Mouse (Mus musculus): Measurements from ENCODE around the gene Btrc. TPM values are rescaled to one million over a fixed set of nuclear protein-coding genes. Genes with fewer than 3 reads are reported as not detected.

Btrc gene
- 59.1 and 83.6 TPM in 2 replicates for total RNA-seq (2014; fragmentation: Nextera tagmentation)
- total RNA-seq (2017), result 26.9 and 27.1 TPM in 2 replicates
- polyA plus RNA-seq (2012), result 7.7 and 11.4 TPM in 2 replicates

DNA sequence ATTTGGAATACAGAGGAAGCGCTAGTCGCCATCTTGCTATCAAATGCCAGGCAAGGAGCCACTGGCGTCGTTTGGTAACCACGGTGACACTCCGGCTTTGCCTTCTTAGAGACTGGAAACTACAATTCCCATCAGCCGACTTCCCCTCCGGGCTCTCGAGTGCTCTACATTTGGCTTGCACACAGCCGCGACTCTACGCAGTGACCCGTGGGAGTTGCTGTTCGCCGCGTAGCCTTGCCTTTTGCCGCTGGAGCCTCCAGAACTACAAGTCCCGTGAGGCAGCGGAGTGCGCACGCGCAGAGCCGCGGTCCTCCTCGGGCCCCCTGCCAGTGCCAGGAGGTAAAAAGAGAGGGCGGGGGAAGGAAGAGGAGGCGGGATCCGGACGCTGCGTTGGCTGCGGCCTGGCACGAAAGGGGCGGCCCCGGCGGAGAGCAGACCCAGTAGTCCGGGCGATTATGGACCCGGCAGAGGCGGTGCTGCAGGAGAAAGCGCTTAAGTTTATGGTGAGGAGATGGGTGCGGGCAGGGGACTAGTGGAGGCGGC lies at the start of gene Btrc:
Btrc (plus strand) TSS at position 351 of the 543 bp plus-strand sequence.
- Histone ChIP-seq H3K9me3 (replicated peaks) (no peaks in the 10 kb centered on the region), H3K36me3 (replicated peaks) (peaks cover 20% of the 10 kb centered on the region), H3K4me3 (ENCODE audit: low read depth, low read length) (peak within 1 kb of the TSS; percentile 91), H3K4me1 (ENCODE audit: insufficient read depth, low read depth, low read length) (peaks cover 25% of the 10 kb centered on the region), H3K27me3 (ENCODE audit: insufficient read depth, low read length) (no peaks in the 10 kb centered on the region)
- DNase-seq (ENCODE audit: low spot score) (peak; percentile 84), ATAC-seq (ENCODE audit: extremely low read depth, insufficient number of reproducible peaks, low FRiP score, poor library complexity, severe bottlenecking) (peak; percentile 95)
- TF ChIP-seq GATA2 (IDR thresholded peaks at IDR 0.05; ENCODE audit: borderline replicate concordance, low read depth, low read length), result no peak
- no peak for TF ChIP-seq POLR2AphosphoS5 (IDR thresholded peaks at IDR 0.05; ENCODE audit: insufficient replicate concordance, low read depth, low read length)
- no peak for TF ChIP-seq GATA1 (IDR thresholded peaks at IDR 0.05; ENCODE audit: borderline replicate concordance, low read length)
- no peak for TF ChIP-seq TAL1 (conservative IDR thresholded peaks at IDR 0.05; ENCODE audit: low read depth, low read length)
- no peak for TF ChIP-seq CTCF (IDR thresholded peaks at IDR 0.05; ENCODE audit: low read depth, low read length)

DNA sequence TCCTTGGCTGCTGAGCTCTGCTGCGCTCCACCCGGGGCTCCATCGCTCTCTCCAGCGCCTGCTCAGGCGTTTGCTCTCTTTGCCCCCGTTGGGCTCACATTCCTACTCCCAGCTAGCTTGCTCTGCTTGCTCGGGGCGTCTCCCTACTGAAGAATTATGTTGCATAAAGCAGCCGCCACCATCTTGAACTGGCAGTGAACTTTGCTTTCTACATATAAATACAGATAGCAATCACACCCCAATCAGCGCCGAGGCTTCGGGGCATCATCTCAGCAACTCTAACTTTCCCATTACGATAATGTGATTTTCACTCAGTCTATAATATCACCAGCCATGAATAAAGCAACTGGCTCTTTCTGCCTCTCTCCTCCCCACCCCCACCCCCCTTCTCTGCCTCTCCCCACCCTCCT lies 46.1 kb upstream of the Btrc start:
- H3K36me3 ChIP-seq (replicated peaks), result no peaks in the 10 kb centered on the region
- ATAC-seq (ENCODE audit: extremely low read depth, insufficient number of reproducible peaks, low FRiP score, poor library complexity, severe bottlenecking), result no peak

DNA sequence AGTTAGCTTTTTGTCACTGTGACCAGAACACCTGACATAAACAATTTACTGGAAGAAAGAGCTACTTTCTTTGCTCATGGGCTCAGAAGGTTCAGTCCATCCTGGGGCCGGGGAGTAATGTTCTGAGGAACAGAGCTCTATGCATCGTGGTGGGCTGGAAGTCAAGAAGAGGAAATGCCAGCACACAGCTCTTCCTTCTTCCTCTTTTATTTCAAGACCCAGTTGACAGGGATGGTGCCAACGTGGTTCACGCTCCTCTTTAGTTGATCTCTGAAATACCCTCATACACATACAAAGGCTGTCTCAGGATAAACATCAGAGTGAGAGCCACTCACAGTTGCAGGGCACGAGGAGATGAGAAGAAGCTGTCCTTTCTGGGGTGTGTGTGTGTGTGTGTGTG lies 42.5 kb upstream of the Btrc start:
- no peaks in the 10 kb centered on the region for H3K4me1 ChIP-seq (ENCODE audit: insufficient read depth, low read depth, low read length)
- no peak for ATAC-seq (ENCODE audit: extremely low read depth, insufficient number of reproducible peaks, low FRiP score, poor library complexity, severe bottlenecking)
- TF ChIP-seq GATA1 (IDR thresholded peaks at IDR 0.05; ENCODE audit: borderline replicate concordance, low read length) (no peak), GATA2 (IDR thresholded peaks at IDR 0.05; ENCODE audit: borderline replicate concordance, low read depth, low read length) (no peak), POLR2AphosphoS5 (IDR thresholded peaks at IDR 0.05; ENCODE audit: insufficient replicate concordance, low read depth, low read length) (no peak), TAL1 (conservative IDR thresholded peaks at IDR 0.05; ENCODE audit: low read depth, low read length) (no peak), CTCF (IDR thresholded peaks at IDR 0.05; ENCODE audit: low read depth, low read length) (no peak)
- H3K36me3 ChIP-seq (replicated peaks), result no peaks in the 10 kb centered on the region
- peaks cover 21% of the 10 kb centered on the region for H3K27me3 ChIP-seq (ENCODE audit: insufficient read depth, low read length)
- DNase-seq (ENCODE audit: low spot score), result no peak
- no peak overlapping the region for H3K4me3 ChIP-seq (ENCODE audit: low read depth, low read length)
- no peaks in the 10 kb centered on the region for H3K9me3 ChIP-seq (replicated peaks)

More for the DNA sequence above, 46.1 kb upstream of the Btrc start:
- peaks cover 29% of the 10 kb centered on the region for H3K27me3 ChIP-seq (ENCODE audit: insufficient read depth, low read length)
- H3K9me3 ChIP-seq (replicated peaks), result no peaks in the 10 kb centered on the region
- TF ChIP-seq CTCF (IDR thresholded peaks at IDR 0.05; ENCODE audit: low read depth, low read length) (no peak), TAL1 (conservative IDR thresholded peaks at IDR 0.05; ENCODE audit: low read depth, low read length) (no peak), POLR2AphosphoS5 (IDR thresholded peaks at IDR 0.05; ENCODE audit: insufficient replicate concordance, low read depth, low read length) (no peak), GATA2 (IDR thresholded peaks at IDR 0.05; ENCODE audit: borderline replicate concordance, low read depth, low read length) (no peak), GATA1 (IDR thresholded peaks at IDR 0.05; ENCODE audit: borderline replicate concordance, low read length) (no peak)
- no peaks in the 10 kb centered on the region for H3K4me1 ChIP-seq (ENCODE audit: insufficient read depth, low read depth, low read length)
- no peak for DNase-seq (ENCODE audit: low spot score)
- no peak overlapping the region for H3K4me3 ChIP-seq (ENCODE audit: low read depth, low read length)

DNA sequence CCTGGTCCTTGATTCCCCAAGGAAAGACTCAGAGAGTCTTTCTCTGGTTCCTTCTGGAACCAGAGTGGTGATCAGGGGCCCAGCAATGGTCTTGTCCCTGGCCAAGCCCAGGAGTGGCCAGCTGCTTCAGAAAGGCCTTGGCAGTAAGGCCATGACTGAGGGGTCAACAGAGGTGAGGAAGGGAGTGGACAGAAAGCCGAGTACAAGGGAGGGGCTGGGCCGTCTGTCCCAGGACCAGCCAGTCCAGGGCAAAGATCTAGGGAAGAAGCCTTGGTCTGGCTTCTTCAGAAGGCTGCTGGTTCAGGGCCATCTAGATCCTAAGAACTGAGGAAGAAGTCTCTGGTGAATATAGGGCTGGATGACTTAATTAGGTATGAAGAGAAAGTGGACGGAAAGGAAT lies 34.5 kb upstream of the Btrc start:
- Histone ChIP-seq H3K4me3 (ENCODE audit: low read depth, low read length) (no peak overlapping the region), H3K4me1 (ENCODE audit: insufficient read depth, low read depth, low read length) (no peaks in the 10 kb centered on the region), H3K36me3 (replicated peaks) (no peaks in the 10 kb centered on the region), H3K9me3 (replicated peaks) (no peaks in the 10 kb centered on the region), H3K27me3 (ENCODE audit: insufficient read depth, low read length) (peaks cover 20% of the 10 kb centered on the region)
- no peak for ATAC-seq (ENCODE audit: extremely low read depth, insufficient number of reproducible peaks, low FRiP score, poor library complexity, severe bottlenecking)
- no peak for DNase-seq (ENCODE audit: low spot score)
- TF ChIP-seq TAL1 (conservative IDR thresholded peaks at IDR 0.05; ENCODE audit: low read depth, low read length) (no peak), POLR2AphosphoS5 (IDR thresholded peaks at IDR 0.05; ENCODE audit: insufficient replicate concordance, low read depth, low read length) (no peak), GATA2 (IDR thresholded peaks at IDR 0.05; ENCODE audit: borderline replicate concordance, low read depth, low read length) (no peak), CTCF (IDR thresholded peaks at IDR 0.05; ENCODE audit: low read depth, low read length) (no peak), GATA1 (IDR thresholded peaks at IDR 0.05; ENCODE audit: borderline replicate concordance, low read length) (no peak)

DNA sequence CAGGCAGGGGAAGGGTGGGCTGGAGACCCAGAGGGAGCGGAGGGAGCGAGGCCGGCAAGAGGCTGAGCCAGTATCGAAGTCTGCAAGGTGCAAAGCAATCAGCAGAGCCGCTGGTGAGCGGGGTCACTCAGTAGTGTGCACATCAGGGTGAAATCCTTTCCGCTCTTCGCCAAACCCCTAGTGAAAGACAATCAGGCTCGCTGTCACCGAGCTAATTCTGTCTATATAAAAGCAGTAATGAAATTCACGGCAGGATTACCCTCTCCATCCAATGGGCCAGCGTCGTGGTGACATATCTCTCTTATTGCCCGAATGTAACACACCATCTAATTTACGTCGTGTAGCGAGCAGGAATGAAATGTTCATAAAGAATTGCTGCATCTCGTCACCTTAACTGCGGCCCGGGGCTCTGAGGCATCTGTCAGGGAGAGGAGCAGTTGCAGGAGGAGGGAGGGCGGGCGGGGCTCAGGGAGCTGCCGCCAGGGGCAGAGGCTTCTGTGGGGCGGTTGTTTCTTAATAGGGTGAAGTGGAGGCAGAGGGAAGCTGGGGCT lies 33.7 kb upstream of the Btrc start:
- H3K4me3 ChIP-seq (ENCODE audit: low read depth, low read length), result no peak overlapping the region
- H3K9me3 ChIP-seq (replicated peaks), result no peaks in the 10 kb centered on the region
- no peaks in the 10 kb centered on the region for H3K4me1 ChIP-seq (ENCODE audit: insufficient read depth, low read depth, low read length)
- TF ChIP-seq GATA1 (IDR thresholded peaks at IDR 0.05; ENCODE audit: borderline replicate concordance, low read length) (no peak), CTCF (IDR thresholded peaks at IDR 0.05; ENCODE audit: low read depth, low read length) (no peak), GATA2 (IDR thresholded peaks at IDR 0.05; ENCODE audit: borderline replicate concordance, low read depth, low read length) (no peak), TAL1 (conservative IDR thresholded peaks at IDR 0.05; ENCODE audit: low read depth, low read length) (no peak), POLR2AphosphoS5 (IDR thresholded peaks at IDR 0.05; ENCODE audit: insufficient replicate concordance, low read depth, low read length) (no peak)
- H3K36me3 ChIP-seq (replicated peaks), result no peaks in the 10 kb centered on the region
- DNase-seq (ENCODE audit: low spot score) (no peak), ATAC-seq (ENCODE audit: extremely low read depth, insufficient number of reproducible peaks, low FRiP score, poor library complexity, severe bottlenecking) (no peak)
- H3K27me3 ChIP-seq (ENCODE audit: insufficient read depth, low read length), result peaks cover 25% of the 10 kb centered on the region

DNA sequence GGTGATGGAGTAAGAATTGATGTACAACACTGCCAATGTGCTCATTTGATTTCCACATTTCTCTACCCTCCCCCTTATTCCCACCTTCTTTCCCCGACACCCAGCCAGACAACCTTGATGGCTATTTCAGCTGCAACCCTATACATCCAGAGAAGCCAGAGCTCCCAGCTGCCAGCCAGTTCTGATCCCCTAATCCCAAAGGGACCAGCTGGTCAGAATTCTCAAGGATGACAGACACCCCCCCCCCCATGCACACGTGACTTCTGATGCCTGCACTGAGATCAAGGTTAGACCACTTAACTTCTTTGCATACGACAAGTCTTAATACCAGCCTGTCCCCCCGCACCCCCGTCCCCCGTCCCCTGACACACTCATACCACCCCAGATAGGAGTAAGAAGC lies 26.8 kb upstream of the Btrc start:
- TF ChIP-seq POLR2AphosphoS5 (IDR thresholded peaks at IDR 0.05; ENCODE audit: insufficient replicate concordance, low read depth, low read length), result no peak
- TF ChIP-seq GATA1 (IDR thresholded peaks at IDR 0.05; ENCODE audit: borderline replicate concordance, low read length), result no peak
- TF ChIP-seq CTCF (IDR thresholded peaks at IDR 0.05; ENCODE audit: low read depth, low read length), result no peak
- TF ChIP-seq TAL1 (conservative IDR thresholded peaks at IDR 0.05; ENCODE audit: low read depth, low read length), result no peak
- no peak for TF ChIP-seq GATA2 (IDR thresholded peaks at IDR 0.05; ENCODE audit: borderline replicate concordance, low read depth, low read length)
- DNase-seq (ENCODE audit: low spot score) (no peak), ATAC-seq (ENCODE audit: extremely low read depth, insufficient number of reproducible peaks, low FRiP score, poor library complexity, severe bottlenecking) (no peak)
- H3K4me3 ChIP-seq (ENCODE audit: low read depth, low read length), result no peak overlapping the region
- peaks cover 15% of the 10 kb centered on the region for H3K27me3 ChIP-seq (ENCODE audit: insufficient read depth, low read length)
- no peaks in the 10 kb centered on the region for H3K4me1 ChIP-seq (ENCODE audit: insufficient read depth, low read depth, low read length)
- no peaks in the 10 kb centered on the region for H3K36me3 ChIP-seq (replicated peaks)
- no peaks in the 10 kb centered on the region for H3K9me3 ChIP-seq (replicated peaks)

Data from G1E (cell line).